Mouse (Mus musculus) brain, embryonic 14.5 days (tissue): Measurements from ENCODE around the gene Eaf1. TPM values are rescaled to one million over a fixed set of nuclear protein-coding genes. Genes with fewer than 3 reads are reported as not detected.

Experiments used
- DNase-seq: peaks from one replicate; pipeline ENCODE4 v3.0.0-alpha.2; 2011; ENCODE audit warnings: low read depth
- CTCF ChIP-seq: fragments of 200-500 bp; IDR thresholded peaks from 2 replicates; pipeline ENCODE4 v1.5.1; 2012; ENCODE audit warnings: inconsistent platforms, mild to moderate bottlenecking, moderate library complexity, borderline replicate concordance; ENCODE audit not compliant: insufficient read depth, insufficient read length; ENCODE audit errors: extremely low read depth
- POLR2A ChIP-seq: fragments of 200-500 bp; IDR thresholded peaks from 2 replicates; pipeline ENCODE4 v1.6.1; 2012; ENCODE audit warnings: mild to moderate bottlenecking, inconsistent platforms, borderline replicate concordance; ENCODE audit not compliant: poor library complexity, insufficient read depth, insufficient read length, severe bottlenecking; ENCODE audit errors: extremely low read depth
- polyA plus RNA-seq: library from polyadenylated mRNA; depleted of rRNA; stranded (reverse); fragments of >200 nt; gene quantifications from 2 replicates; pipeline ENCODE4 v1.2.3, GENCODE M21; 2012; rRNA removed

The Eaf1 gene
- polyA plus RNA-seq, 1 experiment = 19.1 TPM

GRCm38 (mm10) chr14:31525040-31525810 lies 31.0 kb downstream of the Eaf1 start:
- no peak for DNase-seq
- TF ChIP-seq POLR2A = no peak
- TF ChIP-seq CTCF = no peak

DNA sequence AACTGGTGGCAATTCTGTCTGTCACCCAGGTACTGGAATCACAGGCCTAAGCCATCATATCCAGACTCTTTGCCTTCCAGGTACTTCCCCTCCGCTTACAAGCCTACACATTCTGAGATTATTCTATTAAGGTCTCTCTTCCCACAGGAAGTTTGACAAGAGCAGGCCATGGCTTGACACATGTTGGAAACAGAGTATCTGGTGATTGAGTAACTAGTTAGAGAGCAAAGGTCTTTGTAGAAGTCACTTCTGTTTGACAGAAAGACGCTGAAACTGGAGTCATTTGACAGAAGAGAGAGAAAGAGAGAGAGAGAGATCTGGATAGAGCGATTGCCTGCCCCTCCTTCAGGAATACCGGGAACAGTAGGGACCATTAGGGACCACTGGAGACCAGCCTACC lies 36.6 kb downstream of the Eaf1 start:
- TF ChIP-seq CTCF (no peak), POLR2A (no peak)
- no peak for DNase-seq

- no peak for DNase-seq
- TF ChIP-seq CTCF = no peak
- TF ChIP-seq POLR2A = no peak
Measured at GRCm38 (mm10) chr14:31531506-31532148, 37.4 kb downstream of the Eaf1 start.

GRCm38 (mm10) chr14:31532656-31533055 lies 38.5 kb downstream of the Eaf1 start:
- TF ChIP-seq CTCF (no peak), POLR2A (no peak)
- no peak for DNase-seq

DNA sequence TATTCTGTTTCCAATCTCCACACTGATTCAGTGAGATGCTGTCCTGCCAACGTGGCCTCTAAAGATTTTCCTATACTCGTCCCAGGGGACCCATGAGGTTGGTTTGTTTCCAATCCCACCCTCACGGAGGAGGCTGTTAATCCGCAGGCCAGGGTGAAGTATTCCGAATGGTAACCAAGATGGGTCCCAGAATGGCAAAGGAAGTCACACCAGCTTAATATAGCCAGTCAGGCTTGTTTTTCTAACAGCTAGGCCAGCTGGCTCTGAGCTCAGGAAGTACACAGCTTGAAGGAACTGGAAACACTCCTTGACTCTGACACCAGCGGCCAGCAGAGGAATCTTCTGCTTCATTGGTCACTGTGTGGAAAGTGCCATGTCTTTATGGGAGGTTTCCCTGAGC lies 43.1 kb downstream of the Eaf1 start:
- DNase-seq = peak; percentile 10

GRCm38 (mm10) chr14:31543885-31544442 lies 49.8 kb downstream of the Eaf1 start:
- TF ChIP-seq POLR2A (no peak), CTCF (no peak)
- no peak for DNase-seq

More for the DNA sequence above, 43.1 kb downstream of the Eaf1 start:
- TF ChIP-seq POLR2A = no peak
- no peak for TF ChIP-seq CTCF

GRCm38 (mm10) chr14:31555021-31555420 lies 60.8 kb downstream of the Eaf1 start:
- TF ChIP-seq CTCF = no peak
- TF ChIP-seq POLR2A = no peak
- no peak for DNase-seq

GRCm38 (mm10) chr14:31555963-31556434 lies 61.8 kb downstream of the Eaf1 start:
- DNase-seq = no peak
- TF ChIP-seq POLR2A = no peak
- no peak for TF ChIP-seq CTCF

DNA sequence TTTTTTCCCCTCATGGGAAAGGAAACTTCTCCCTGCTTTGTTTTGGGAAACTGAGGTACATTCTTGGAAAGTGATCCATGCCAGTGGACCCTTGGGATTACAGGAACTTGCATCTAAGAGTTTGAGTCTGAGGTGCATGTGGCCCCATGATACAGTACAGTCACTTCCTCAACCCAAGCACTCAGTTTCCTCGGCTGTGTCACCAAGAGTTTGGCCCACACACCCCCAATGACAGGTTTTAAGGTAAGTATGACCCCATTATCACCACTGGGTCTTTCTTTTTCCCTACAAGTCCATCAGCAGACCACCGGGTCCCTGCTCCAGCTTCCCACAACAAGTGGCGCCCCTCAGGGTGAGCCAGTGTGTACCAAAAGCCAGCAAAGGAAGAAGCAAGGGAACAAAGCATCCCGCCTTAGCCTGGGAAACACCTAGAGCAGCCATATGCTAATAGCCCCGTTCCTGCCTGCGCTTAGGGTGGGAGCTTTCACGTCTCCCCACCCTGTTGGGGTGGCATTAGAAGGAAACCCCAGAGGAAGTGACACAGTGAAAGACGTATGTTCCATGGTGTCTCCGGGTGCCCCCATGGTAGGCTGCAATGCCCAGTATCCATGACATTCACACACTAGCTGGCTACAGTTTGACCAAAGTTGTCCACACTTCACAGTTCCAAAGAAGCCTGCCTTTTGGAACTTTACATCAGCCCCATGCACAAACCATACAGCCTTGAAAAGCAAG lies 62.5 kb downstream of the Eaf1 start:
- TF ChIP-seq CTCF (no peak), POLR2A (no peak)
- no peak for DNase-seq

DNA sequence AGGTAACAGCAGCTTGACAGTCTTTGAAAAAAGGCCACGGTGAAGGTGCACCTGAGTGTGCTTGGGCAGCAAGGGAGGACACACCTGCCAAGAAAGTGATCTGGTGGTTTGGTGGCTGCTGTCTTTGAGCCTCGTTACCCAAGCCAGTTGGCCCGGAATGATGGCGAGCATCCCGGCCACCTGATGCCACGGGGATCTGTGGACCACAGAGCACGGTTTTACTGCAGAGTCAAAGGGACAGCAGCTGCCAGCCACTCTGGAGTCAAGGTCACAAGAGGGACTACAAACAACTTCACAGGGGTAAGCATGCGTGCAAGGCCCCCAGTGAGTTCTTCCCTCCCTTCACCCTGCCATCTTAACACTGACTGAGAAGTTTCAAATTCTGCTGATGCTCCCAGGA lies 63.1 kb downstream of the Eaf1 start:
- no peak for DNase-seq
- no peak for TF ChIP-seq CTCF
- TF ChIP-seq POLR2A = no peak

DNA sequence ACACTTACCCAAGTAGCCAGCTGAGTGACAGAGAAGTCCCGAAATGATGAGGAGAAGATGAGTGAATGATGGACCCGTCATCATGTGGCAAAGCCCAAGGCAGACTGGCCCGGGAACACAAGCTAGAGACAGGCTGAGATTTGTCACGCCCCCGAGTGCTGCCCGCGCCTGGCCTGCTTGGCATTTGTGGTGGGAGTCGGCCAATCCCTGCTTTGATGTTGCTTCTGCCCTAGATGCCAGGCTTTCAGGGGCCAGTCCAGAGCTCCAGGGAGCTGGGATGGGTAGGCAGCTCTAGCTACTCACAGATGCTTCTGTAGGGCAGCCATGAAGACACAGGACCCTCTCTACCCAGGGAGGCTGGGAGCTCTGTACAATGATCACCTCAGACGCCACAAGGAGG lies 63.6 kb downstream of the Eaf1 start:
- no peak for DNase-seq
- TF ChIP-seq CTCF (no peak), POLR2A (no peak)

GRCm38 (mm10) chr14:31559216-31559615 lies 65.0 kb downstream of the Eaf1 start:
- no peak for TF ChIP-seq POLR2A
- no peak for TF ChIP-seq CTCF
- DNase-seq = no peak

Other genes starting within 250 kb of the Eaf1 start
- 7.4 and 8.7 TPM in 2 replicates for gene Phf7, start 243.1 kb upstream of the Eaf1 start, polyA plus RNA-seq
- 136 and 158 TPM in 2 replicates for gene Bap1, start 242.9 kb upstream of the Eaf1 start, polyA plus RNA-seq
- gene Dnah1, start 170.5 kb upstream of the Eaf1 start, polyA plus RNA-seq = 7.1 and 7.5 TPM in 2 replicates
- gene Capn7, start 157.8 kb upstream of the Eaf1 start, polyA plus RNA-seq = 61.6 and 67.7 TPM in 2 replicates
- gene Sh3bp5, start 58.3 kb upstream of the Eaf1 start, polyA plus RNA-seq = 110 and 167 TPM in 2 replicates
- gene Mettl6, start 641 bp downstream of the Eaf1 start, polyA plus RNA-seq = 21.3 and 24.5 TPM in 2 replicates
- gene Colq, start 96.9 kb downstream of the Eaf1 start, polyA plus RNA-seq = 0.16 TPM in 2 replicates
- gene Gm49387, start 146.5 kb downstream of the Eaf1 start, polyA plus RNA-seq = not detected in 2 replicates
- gene Btd, start 146.6 kb downstream of the Eaf1 start, polyA plus RNA-seq = 22.0 and 25.2 TPM in 2 replicates
- gene Hacl1, start 146.9 kb downstream of the Eaf1 start, polyA plus RNA-seq = 8.6 and 8.7 TPM in 2 replicates